In genomic region chr6:56063736-56064135, GRCm38 (mm10) we compare ENCODE assay signal across 27 mouse cellular contexts. TPM values are rescaled to one million over a fixed set of nuclear protein-coding genes. Genes with fewer than 3 reads are reported as not detected.
DNase-seq lines count a peak whose midpoint lies in the region; ATAC-seq and TF ChIP-seq lines count a peak whose summit lies in the region.
"Had no signal": no experiment of that assay in that cellular context is flagged by ENCODE, and none has a peak within 500 bp of the region (broad histone marks: within the 10 kb centered on the region; RNA-seq: fewer than 3 reads in every experiment).

No protein-coding gene starts in this region.

- TF ChIP-seq CTCF in brain, embryonic 14.5 days (IDR thresholded peaks at IDR 0.05; ENCODE audit: borderline replicate concordance, extremely low read depth, insufficient read depth, insufficient read length), result no peak

- no peak overlapping the region for H3K9ac ChIP-seq in hindbrain, embryonic 13.5 days
- H3K9ac ChIP-seq in hindbrain, embryonic 14.5 days, result no peak overlapping the region
- no peak overlapping the region for H3K9ac ChIP-seq in midbrain, embryonic 14.5 days (replicated peaks; ENCODE audit: low read length)
- no peak overlapping the region for H3K9ac ChIP-seq in midbrain, embryonic 15.5 days
- H3K9ac ChIP-seq: forebrain, embryonic 13.5 days; heart, embryonic 12.5 days; heart, embryonic 15.5 days had no signal

- TF ChIP-seq POLR2A in brain, embryonic 14.5 days (IDR thresholded peaks at IDR 0.05; ENCODE audit: borderline replicate concordance, extremely low read depth, insufficient read depth, insufficient read length, poor library complexity, severe bottlenecking), result no peak

- H3K4me2 ChIP-seq in hindbrain, embryonic 13.5 days, result no peak overlapping the region
- H3K4me2 ChIP-seq in hindbrain, embryonic 14.5 days (replicated peaks), result no peak overlapping the region
- H3K4me2 ChIP-seq in midbrain, embryonic 14.5 days (ENCODE audit: low read length), result no peak overlapping the region
- H3K4me2 ChIP-seq in midbrain, embryonic 15.5 days, result no peak overlapping the region
- H3K4me2 ChIP-seq: forebrain, embryonic 13.5 days; heart, embryonic 12.5 days; heart, embryonic 15.5 days had no signal

- no peak overlapping the region for H3K4me3 ChIP-seq in hindbrain, embryonic 13.5 days
- no peak overlapping the region for H3K4me3 ChIP-seq in hindbrain, embryonic 14.5 days (replicated peaks; ENCODE audit: low read length)
- H3K4me3 ChIP-seq in midbrain, embryonic 14.5 days (replicated peaks; ENCODE audit: low read depth, low read length), result no peak overlapping the region
- no peak overlapping the region for H3K4me3 ChIP-seq in midbrain, embryonic 15.5 days
- H3K4me3 ChIP-seq: forebrain, embryonic 10.5 days; forebrain, embryonic 13.5 days; heart, embryonic 12.5 days; heart, embryonic 15.5 days; hindbrain, embryonic 10.5 days had no signal

- H3K27me3 ChIP-seq in hindbrain, embryonic 13.5 days, result no peaks in the 10 kb centered on the region
- no peaks in the 10 kb centered on the region for H3K27me3 ChIP-seq in hindbrain, embryonic 14.5 days (ENCODE audit: control insufficient read depth, insufficient read depth, low read length)
- H3K27me3 ChIP-seq in midbrain, embryonic 14.5 days (ENCODE audit: control insufficient read depth, insufficient read depth, low read length), result no peaks in the 10 kb centered on the region
- no peaks in the 10 kb centered on the region for H3K27me3 ChIP-seq in midbrain, embryonic 15.5 days (replicated peaks)
- H3K27me3 ChIP-seq: CH12.LX; forebrain, embryonic 13.5 days; heart, embryonic 12.5 days; heart, embryonic 15.5 days had no signal

- ATAC-seq in hindbrain, embryonic 13.5 days (ENCODE audit: low FRiP score), result 0 out of 2 replicates have a peak, but pooled peaks have one; percentile 30
- no peak for ATAC-seq in hindbrain, embryonic 14.5 days (ENCODE audit: low FRiP score)
- no peak for ATAC-seq in midbrain, embryonic 14.5 days (ENCODE audit: low FRiP score, low TSS enrichment)
- ATAC-seq in midbrain, embryonic 15.5 days (replicated peaks), result no peak
- ATAC-seq: forebrain, embryonic 13.5 days; hindbrain, embryonic 16.5 days; inflammation-experienced regulatory T-cells, adult 6 months had no signal

- no peak overlapping the region for H3K27ac ChIP-seq in hindbrain, embryonic 13.5 days
- H3K27ac ChIP-seq in hindbrain, embryonic 14.5 days, result no peak overlapping the region
- H3K27ac ChIP-seq in midbrain, embryonic 14.5 days (replicated peaks; ENCODE audit: low read depth, low read length), result no peak overlapping the region
- H3K27ac ChIP-seq in midbrain, embryonic 15.5 days, result no peak overlapping the region
- H3K27ac ChIP-seq: forebrain, embryonic 10.5 days; forebrain, embryonic 13.5 days; heart, embryonic 15.5 days; hindbrain, embryonic 10.5 days had no signal

- no peak for DNase-seq in hindbrain, embryonic 14.5 days (ENCODE audit: low spot score)
- DNase-seq in midbrain, embryonic 14.5 days, result peak; percentile 11
- peak; percentile 64 for DNase-seq in Muller cell, postnatal 12 days (ENCODE audit: inconsistent ontology term)
- DNase-seq in brain, embryonic 14.5 days (ENCODE audit: low read depth), result peak; percentile 53
- no peak for DNase-seq in right cerebral cortex, postnatal 14 days
- DNase-seq: adrenal gland, adult 2 months; adrenal gland, postnatal 14 days; B cell, adult 2 months; cerebellum, adult 18-20 months; cerebellum, adult 9-10 months; cerebellum, postnatal 14 days; gastrocnemius, postnatal 25 days; heart, adult 18-20 months; heart, postnatal 10 days; heart, postnatal 36 days had no signal

- H3K36me3 ChIP-seq in hindbrain, embryonic 13.5 days, result no peaks in the 10 kb centered on the region
- no peaks in the 10 kb centered on the region for H3K36me3 ChIP-seq in hindbrain, embryonic 14.5 days (replicated peaks; ENCODE audit: control insufficient read depth, insufficient read depth)
- no peaks in the 10 kb centered on the region for H3K36me3 ChIP-seq in midbrain, embryonic 14.5 days (ENCODE audit: control insufficient read depth, insufficient read depth, low read length)
- no peaks in the 10 kb centered on the region for H3K36me3 ChIP-seq in midbrain, embryonic 15.5 days (replicated peaks)
- H3K36me3 ChIP-seq: forebrain, embryonic 10.5 days; G1E; heart, embryonic 12.5 days; heart, embryonic 15.5 days; hindbrain, embryonic 10.5 days had no signal

- no peaks in the 10 kb centered on the region for H3K4me1 ChIP-seq in hindbrain, embryonic 13.5 days (replicated peaks)
- no peaks in the 10 kb centered on the region for H3K4me1 ChIP-seq in hindbrain, embryonic 14.5 days (replicated peaks; ENCODE audit: control insufficient read depth, insufficient read depth, low read length)
- no peaks in the 10 kb centered on the region for H3K4me1 ChIP-seq in midbrain, embryonic 14.5 days (ENCODE audit: control insufficient read depth, insufficient read depth, low read length)
- no peaks in the 10 kb centered on the region for H3K4me1 ChIP-seq in midbrain, embryonic 15.5 days
- H3K4me1 ChIP-seq: forebrain, embryonic 10.5 days; forebrain, embryonic 13.5 days; heart, embryonic 12.5 days; heart, embryonic 15.5 days; hindbrain, embryonic 10.5 days had no signal

- no peaks in the 10 kb centered on the region for H3K9me3 ChIP-seq in hindbrain, embryonic 13.5 days
- H3K9me3 ChIP-seq in hindbrain, embryonic 14.5 days (ENCODE audit: control insufficient read depth, low read length), result no peaks in the 10 kb centered on the region
- H3K9me3 ChIP-seq in midbrain, embryonic 14.5 days (ENCODE audit: control insufficient read depth, low read length), result no peaks in the 10 kb centered on the region
- H3K9me3 ChIP-seq in midbrain, embryonic 15.5 days, result no peaks in the 10 kb centered on the region
- H3K9me3 ChIP-seq: forebrain, embryonic 10.5 days; forebrain, embryonic 13.5 days; G1E; heart, embryonic 12.5 days; heart, embryonic 15.5 days; hindbrain, embryonic 10.5 days had no signal

RNA-seq across cellular contexts. Expression of gene Ppp1r17, which starts 46.4 kb away (rescaled TPM):
- polyA plus RNA-seq in hindbrain, embryonic 13.5 days (2015; fragmentation: Nextera tagmentation; extraction: Ambion mirVana), result 11.1 and 16.6 TPM in 2 replicates
- 1.5 and 2.1 TPM in 2 replicates for polyA plus RNA-seq in hindbrain, embryonic 14.5 days (2014; fragmentation: Nextera tagmentation; extraction: Ambion mirVana)
- 4.6 and 7.8 TPM in 2 replicates for polyA plus RNA-seq in midbrain, embryonic 14.5 days (2014; fragmentation: Nextera tagmentation; extraction: Ambion mirVana)
- polyA plus RNA-seq in midbrain, embryonic 15.5 days (2015; fragmentation: Nextera tagmentation; extraction: Ambion mirVana), result 5.1 and 6.0 TPM in 2 replicates
- 2.7 and 3.1 TPM in 2 replicates for polyA plus RNA-seq in brain, embryonic 14.5 days (2012; rRNA removed)
- polyA plus RNA-seq: G1E; gonadal fat pad, adult 2 months; inflammation-experienced regulatory T-cells, adult 6 months had no signal

Comparison
In these comparisons a context has a peak if more than half of its experiments do, and no peak if none do; other contexts are left out.
1. DNase-seq: peak in midbrain, embryonic 14.5 days (single experiment), Muller cell, postnatal 12 days (single experiment) and brain, embryonic 14.5 days (single experiment); none in hindbrain, embryonic 14.5 days (single experiment) and right cerebral cortex, postnatal 14 days (single experiment).